Mouse (Mus musculus) kidney, adult 2 months (tissue): ENCODE measurements at regions not wholly inside any gene's neighbourhood (a gene's known extent, or its start where the extent isn't known, plus 50 kb on each side); places are given as distances from the start of the nearest gene placed in this dataset.
A peak's percentile ranks its signal among the peaks of the same experiment; 100 is the strongest.

ENCODE experiments used
- DNase-seq: peaks from one replicate; pipeline ENCODE4 v3.0.0; 2021
- H3K27ac ChIP-seq: fragments of 200-500 bp; 2 replicates; pipeline ENCODE4 v1.5.1; 2012; ENCODE audit warnings: low read depth, low read length, control low read depth, inconsistent platforms; ENCODE audit not compliant: insufficient read depth
- H3K27me3 ChIP-seq: fragments of 200-500 bp; replicated peaks from 2 replicates; pipeline ENCODE4 v1.6.1; 2012; ENCODE audit warnings: mild to moderate bottlenecking, moderate library complexity, low read length, inconsistent platforms; ENCODE audit not compliant: control insufficient read depth, insufficient read depth
- H3K36me3 ChIP-seq: fragments of 200-500 bp; 2 replicates; pipeline ENCODE4 v1.6.1; 2012; ENCODE audit warnings: mild to moderate bottlenecking, moderate library complexity, low read length, inconsistent platforms; ENCODE audit not compliant: control insufficient read depth, insufficient read depth
- H3K4me1 ChIP-seq: fragments of 200-500 bp; 2 replicates; pipeline ENCODE4 v1.6.1; 2011; ENCODE audit warnings: low read length; ENCODE audit not compliant: control insufficient read depth, insufficient read depth
- H3K4me3 ChIP-seq: fragments of 200-500 bp; 2 replicates; pipeline ENCODE4 v1.5.1; 2011; ENCODE audit warnings: mild to moderate bottlenecking, low read depth, low read length, control low read depth; ENCODE audit not compliant: insufficient read depth
- CTCF ChIP-seq: fragments of 200-500 bp; conservative IDR thresholded peaks from 2 replicates; pipeline ENCODE4 v1.5.1; 2011; ENCODE audit warnings: low read depth, mild to moderate bottlenecking, control low read depth, low read length, moderate library complexity, mixed read lengths; ENCODE audit not compliant: insufficient read depth, insufficient read length
- POLR2A ChIP-seq: fragments of 200-500 bp; IDR thresholded peaks from one replicate; pipeline ENCODE4 v1.6.1; 2011; ENCODE audit warnings: low read depth, low read length, control low read depth
- WGBS: fragments of 180-500 bp; shearing (Covaris S2); methylation state at CpG from one replicate; pipeline ENCODE4 v1.1.7; 2018; 5-methylcytosine and 5-hydroxymethylcytosine counted together

DNA sequence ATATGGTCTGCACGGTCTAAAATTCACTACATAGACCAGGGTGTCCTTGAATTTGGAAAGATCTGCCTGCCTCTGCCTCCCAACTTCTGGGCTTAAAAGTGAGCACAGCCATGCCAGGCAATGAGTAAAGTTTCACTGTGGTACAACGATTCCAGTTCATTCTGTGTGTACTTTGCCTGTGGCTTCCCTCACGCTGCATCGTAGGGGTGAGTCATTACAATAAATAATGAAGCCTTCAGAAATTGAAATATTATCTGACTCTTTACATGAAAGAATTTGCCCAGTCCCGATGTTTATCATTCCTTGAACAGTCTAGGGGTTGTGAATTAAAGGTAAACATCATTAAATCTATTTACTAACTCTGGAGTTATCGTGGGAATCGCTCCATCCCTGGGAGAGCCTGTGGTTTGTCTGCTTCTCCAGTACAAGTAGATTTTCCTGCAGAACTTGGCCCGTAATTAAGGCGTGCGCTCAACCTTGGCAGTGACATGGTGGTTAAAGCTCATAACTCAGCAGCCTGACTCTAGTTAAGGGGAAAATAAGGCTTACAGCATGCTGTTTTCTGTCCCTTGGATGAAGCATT lies 174.7 kb upstream of the Rhobtb1 start:
- Histone ChIP-seq H3K4me3 (no peak overlapping the region), H3K27ac (no peak overlapping the region), H3K4me1 (no peaks in the 10 kb centered on the region), H3K36me3 (no peaks in the 10 kb centered on the region), H3K27me3 (no peaks in the 10 kb centered on the region)
- WGBS = 35% methylated on average over 10 of the region's 10 CpGs
- TF ChIP-seq CTCF = no peak
- TF ChIP-seq POLR2A = no peak
- DNase-seq = peak; percentile 8

DNA sequence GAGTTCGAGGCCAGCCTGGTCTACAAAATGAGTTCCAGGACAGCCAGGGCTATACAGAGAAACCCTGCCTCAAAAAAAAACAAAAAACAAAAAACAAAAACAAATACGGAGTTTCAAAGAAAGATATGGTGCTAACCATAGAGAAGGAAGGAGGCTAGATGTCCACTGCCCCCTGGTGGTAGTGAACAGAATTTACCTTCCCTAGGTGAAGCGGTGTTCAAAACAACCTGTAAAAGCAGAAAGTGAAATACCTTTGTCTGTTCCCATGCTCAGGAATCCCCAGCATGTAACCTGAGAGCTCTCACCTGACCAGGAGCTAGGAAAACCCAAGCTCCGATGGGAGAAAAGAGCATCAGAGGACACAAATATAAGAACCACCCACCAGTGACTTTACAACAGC lies 173.1 kb upstream of the Rhobtb1 start:
- H3K27ac ChIP-seq = no peak overlapping the region
- no peaks in the 10 kb centered on the region for H3K27me3 ChIP-seq
- no peaks in the 10 kb centered on the region for H3K36me3 ChIP-seq
- no peak overlapping the region for H3K4me3 ChIP-seq
- WGBS = 62% methylated on average over 4 of the region's 4 CpGs
- no peaks in the 10 kb centered on the region for H3K4me1 ChIP-seq
- DNase-seq = peak; percentile 25
- TF ChIP-seq CTCF (0 out of 2 replicates have a peak, but pooled peaks have one; percentile 3), POLR2A (no peak)

DNA sequence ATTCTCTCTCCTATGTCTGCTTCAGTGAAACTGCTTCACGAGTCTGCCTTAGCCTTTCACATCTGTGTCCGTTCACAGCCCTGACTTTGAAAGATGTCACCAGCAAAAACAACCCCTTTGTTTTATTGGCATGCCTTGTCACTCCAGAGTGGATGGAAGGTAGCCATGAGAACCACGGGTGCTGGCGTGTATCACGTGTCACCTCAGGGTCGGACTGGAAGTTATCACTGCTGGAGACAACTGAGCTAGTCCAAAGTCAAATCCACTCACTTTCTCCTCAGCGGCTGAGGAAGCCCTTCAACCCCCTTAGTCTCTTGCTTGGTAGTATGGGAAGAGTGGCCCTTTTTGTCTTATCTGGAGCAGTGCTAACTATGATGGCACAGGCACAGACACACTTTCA lies 171.3 kb upstream of the Rhobtb1 start:
- no peak overlapping the region for H3K27ac ChIP-seq
- DNase-seq = no peak
- no peaks in the 10 kb centered on the region for H3K36me3 ChIP-seq
- no peaks in the 10 kb centered on the region for H3K27me3 ChIP-seq
- 74% methylated on average over 7 of the region's 7 CpGs for WGBS
- H3K4me3 ChIP-seq = no peak overlapping the region
- H3K4me1 ChIP-seq = no peaks in the 10 kb centered on the region
- no peak for TF ChIP-seq CTCF

DNA sequence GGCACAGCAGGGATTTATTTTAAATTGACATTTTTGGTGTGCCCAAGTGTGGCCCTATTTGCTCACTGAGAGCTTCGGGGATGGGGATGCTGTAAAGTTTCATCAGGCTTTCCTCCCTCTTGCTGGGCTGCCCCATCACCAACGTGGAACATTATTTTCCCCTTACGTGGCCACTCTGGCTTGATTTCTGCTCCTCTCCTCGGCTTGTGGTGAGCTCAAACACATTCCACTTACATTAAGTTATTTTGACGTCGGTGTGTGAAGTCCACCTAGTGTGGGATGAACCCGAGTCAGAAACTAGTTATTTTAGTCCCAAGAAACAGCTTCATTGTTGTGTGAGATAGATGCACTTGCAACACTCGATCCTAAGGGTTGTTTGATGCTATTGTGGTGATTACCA lies 168.9 kb upstream of the Rhobtb1 start:
- Histone ChIP-seq H3K4me3 (no peak overlapping the region), H3K4me1 (no peaks in the 10 kb centered on the region), H3K27ac (no peak overlapping the region), H3K27me3 (no peaks in the 10 kb centered on the region), H3K36me3 (no peaks in the 10 kb centered on the region)
- no peak for DNase-seq
- TF ChIP-seq POLR2A = no peak
- no peak for TF ChIP-seq CTCF
- 85% methylated on average over 8 of the region's 8 CpGs for WGBS

DNA sequence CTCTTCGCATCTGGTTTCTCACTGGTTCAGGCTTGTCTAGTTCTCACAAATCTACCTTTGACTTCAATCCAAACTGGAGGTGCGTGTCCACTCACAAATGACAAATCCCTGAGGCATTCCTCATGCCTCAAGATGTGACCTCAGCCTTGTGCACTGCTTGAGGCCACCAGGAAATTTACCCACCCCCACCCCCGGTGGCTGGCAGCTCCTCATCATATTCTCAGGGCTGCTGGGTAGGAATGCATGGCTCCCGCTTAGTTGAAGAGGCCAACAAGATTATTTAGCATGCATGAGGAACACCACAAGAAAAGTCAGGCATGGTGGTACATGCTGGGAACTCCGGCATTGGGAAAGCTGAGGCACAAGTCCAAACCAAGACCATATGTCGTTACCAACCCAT lies 160.7 kb upstream of the Rhobtb1 start:
- 75% methylated on average over 6 of the region's 6 CpGs for WGBS
- Histone ChIP-seq H3K4me1 (no peaks in the 10 kb centered on the region), H3K4me3 (no peak overlapping the region), H3K27ac (no peak overlapping the region), H3K27me3 (no peaks in the 10 kb centered on the region), H3K36me3 (no peaks in the 10 kb centered on the region)
- TF ChIP-seq CTCF = no peak
- TF ChIP-seq POLR2A = no peak
- no peak for DNase-seq

DNA sequence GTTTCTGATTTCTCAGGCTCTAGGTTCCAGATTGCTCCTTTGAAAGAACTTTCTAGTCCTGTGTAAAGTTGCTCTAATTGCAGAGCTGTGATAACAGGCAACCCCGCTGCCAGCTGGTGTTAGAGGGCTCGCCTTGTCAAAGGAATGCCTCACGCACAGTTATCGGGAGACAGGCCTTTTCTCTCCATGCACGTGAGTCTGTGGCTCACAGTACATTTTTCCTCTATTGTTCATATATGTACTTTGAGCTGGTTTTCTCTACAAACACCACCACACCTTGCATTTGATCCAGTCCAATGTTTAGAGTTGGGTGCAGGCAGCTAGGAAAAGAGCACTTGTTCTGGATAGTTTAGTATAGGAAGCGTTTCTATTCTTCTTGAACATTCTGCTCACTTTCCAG lies 151.6 kb upstream of the Rhobtb1 start:
- Histone ChIP-seq H3K27me3 (no peaks in the 10 kb centered on the region), H3K36me3 (no peaks in the 10 kb centered on the region), H3K4me3 (no peak overlapping the region), H3K4me1 (no peaks in the 10 kb centered on the region), H3K27ac (no peak overlapping the region)
- 94% methylated on average over 6 of the region's 6 CpGs for WGBS
- DNase-seq = no peak
- TF ChIP-seq POLR2A = no peak
- TF ChIP-seq CTCF = no peak

DNA sequence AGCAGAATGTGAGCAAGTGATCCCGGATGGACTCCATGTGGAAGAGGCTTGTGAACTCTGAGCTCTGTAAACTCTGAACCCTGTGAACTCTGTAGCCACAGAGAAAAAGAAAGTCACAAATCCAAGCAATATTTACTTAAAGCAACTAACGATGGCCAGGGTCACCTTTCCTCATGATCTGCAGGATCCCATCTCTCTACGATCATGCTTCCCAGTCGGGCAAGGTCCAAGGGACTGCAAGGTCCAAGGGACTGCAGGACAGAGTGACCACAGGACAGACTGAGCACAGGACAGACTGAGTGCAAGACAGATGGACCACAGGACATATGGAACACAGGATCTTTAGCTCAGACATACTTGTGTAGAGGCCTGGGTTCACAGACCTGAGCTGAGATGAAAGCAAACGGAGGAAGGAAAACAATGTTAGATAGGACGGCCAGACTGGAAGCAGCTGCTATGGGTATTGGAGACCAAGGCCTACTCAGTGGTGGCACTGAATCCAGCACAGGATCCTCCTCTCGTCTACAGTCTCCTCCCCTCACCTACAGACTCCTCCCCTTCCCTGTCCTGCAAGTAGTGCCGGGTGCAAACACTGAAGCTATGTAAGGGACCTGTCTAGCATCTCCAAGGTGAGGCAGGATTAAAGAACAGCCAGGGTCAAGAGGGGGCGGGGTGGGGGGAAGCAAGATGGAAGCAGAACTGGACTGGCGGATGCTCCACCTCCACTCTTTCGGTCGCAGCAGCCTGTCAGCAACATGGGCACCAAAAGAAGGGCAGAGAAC lies 149.4 kb upstream of the Rhobtb1 start:
- TF ChIP-seq POLR2A (no peak), CTCF (no peak)
- WGBS = 79% methylated on average over 12 of the region's 12 CpGs
- no peaks in the 10 kb centered on the region for H3K4me1 ChIP-seq
- no peaks in the 10 kb centered on the region for H3K27me3 ChIP-seq
- DNase-seq = no peak
- no peaks in the 10 kb centered on the region for H3K36me3 ChIP-seq
- H3K4me3 ChIP-seq = no peak overlapping the region
- H3K27ac ChIP-seq = no peak overlapping the region
